Mouse (Mus musculus): ENCODE data around the gene Slc38a5. TPM values are rescaled to one million over a fixed set of nuclear protein-coding genes. Genes with fewer than 3 reads are reported as not detected.

Gene Slc38a5
- 291 and 297 TPM in 2 replicates for total RNA-seq (2015; ENCODE audit: low replicate concordance)
- total RNA-seq (2017; ENCODE audit: low replicate concordance) = 150 and 166 TPM in 2 replicates

- ATAC-seq (replicated peaks; ENCODE audit: low FRiP score, poor library complexity, severe bottlenecking) = peak; percentile 61
These were observed at the start of gene Slc38a5 for GRCm38 (mm10) chrX:8271083-8271820. TSS of gene Slc38a5 (plus strand) at chrX:8271133.

DNA sequence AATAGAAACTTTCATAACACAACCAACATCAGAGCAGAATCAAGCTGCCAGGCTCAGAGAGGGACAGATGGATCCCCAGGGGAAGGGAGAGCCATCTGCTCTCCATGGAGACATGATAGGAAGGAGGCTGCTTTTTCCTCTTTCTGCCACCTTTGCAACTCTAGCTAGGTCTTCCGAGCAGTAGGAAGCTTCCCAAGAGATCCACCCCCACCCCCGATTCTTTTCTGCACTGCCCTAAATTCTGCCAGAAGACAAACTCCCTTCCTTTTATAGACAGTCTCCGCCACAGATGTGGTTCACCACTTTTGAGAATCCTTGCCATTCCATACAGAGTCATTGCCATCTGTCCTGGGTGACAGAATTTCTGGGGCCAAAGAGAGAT, 48.6 kb upstream of the Slc38a5 start:
- no peak for ATAC-seq (replicated peaks; ENCODE audit: low FRiP score, poor library complexity, severe bottlenecking)

GRCm38 (mm10) chrX:8222678-8223421, 48.1 kb upstream of the Slc38a5 start:
- no peak for ATAC-seq (replicated peaks; ENCODE audit: low FRiP score, poor library complexity, severe bottlenecking)

DNA sequence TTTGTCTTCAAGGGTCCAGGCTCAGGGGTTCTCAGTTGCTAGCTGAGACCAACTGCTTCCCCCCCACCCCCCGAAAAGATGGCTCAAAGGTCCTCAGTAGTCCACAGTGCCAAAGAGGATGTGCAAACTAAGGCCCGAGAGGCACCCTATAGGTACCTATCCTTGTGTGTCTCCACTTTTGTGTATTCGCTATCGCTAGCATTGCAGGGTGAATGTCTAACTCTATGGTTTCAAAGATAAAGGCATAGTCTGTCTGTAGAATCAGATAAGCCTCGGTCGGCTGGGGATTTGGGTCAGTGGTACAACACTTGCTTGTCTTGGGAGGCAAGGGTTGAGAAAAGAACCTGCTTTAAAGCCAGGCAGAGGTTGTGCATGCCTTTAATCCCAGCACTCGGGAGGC, 47.5 kb upstream of the Slc38a5 start:
- no peak for ATAC-seq (replicated peaks; ENCODE audit: low FRiP score, poor library complexity, severe bottlenecking)

- ATAC-seq (replicated peaks; ENCODE audit: low FRiP score, poor library complexity, severe bottlenecking) = 0 out of 2 replicates have a peak, but pooled peaks have one; percentile 61
These were observed 40.7 kb upstream of the Slc38a5 start for GRCm38 (mm10) chrX:8230272-8230671.

DNA sequence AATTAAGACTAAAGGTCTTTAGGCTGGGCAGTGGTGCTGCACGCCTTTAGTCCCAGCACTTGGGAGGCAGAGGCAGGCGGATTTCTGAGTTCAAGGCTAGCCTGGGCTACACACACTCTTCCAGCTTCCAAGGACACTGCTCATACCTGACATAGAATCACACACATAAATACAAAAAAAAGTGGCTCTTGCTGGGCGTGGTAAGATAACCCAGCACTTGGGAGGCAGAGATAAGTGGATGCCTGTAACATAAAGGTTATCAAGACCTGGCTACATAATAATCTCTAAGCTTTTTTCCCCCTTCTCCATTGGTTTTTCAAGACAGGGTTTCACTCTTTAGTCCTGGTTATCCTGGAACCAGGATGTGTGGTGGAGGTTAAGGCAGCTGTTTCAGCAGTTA, 37.3 kb upstream of the Slc38a5 start:
- ATAC-seq (replicated peaks; ENCODE audit: low FRiP score, poor library complexity, severe bottlenecking) = 0 out of 2 replicates have a peak, but pooled peaks have one; percentile 25

DNA sequence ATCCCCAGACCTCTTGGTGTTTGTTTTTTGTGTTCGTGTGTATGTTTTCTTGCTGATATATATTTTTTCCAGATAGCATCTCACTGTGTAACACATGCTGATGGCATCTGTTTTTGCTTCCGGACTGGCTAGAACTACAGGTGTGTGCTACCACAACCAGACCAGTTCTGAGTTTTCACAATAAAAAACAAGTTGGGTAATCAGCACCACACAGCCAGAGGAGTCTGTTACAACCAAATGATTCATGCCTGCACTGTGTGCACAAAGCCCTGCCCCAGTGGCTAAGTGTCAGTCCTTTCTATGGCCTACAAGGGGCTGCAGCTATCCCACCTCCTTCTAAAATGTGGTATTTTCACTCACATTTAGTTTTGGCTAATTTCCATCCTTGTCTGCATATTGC, 34.2 kb upstream of the Slc38a5 start:
- ATAC-seq (replicated peaks; ENCODE audit: low FRiP score, poor library complexity, severe bottlenecking) = no peak

DNA sequence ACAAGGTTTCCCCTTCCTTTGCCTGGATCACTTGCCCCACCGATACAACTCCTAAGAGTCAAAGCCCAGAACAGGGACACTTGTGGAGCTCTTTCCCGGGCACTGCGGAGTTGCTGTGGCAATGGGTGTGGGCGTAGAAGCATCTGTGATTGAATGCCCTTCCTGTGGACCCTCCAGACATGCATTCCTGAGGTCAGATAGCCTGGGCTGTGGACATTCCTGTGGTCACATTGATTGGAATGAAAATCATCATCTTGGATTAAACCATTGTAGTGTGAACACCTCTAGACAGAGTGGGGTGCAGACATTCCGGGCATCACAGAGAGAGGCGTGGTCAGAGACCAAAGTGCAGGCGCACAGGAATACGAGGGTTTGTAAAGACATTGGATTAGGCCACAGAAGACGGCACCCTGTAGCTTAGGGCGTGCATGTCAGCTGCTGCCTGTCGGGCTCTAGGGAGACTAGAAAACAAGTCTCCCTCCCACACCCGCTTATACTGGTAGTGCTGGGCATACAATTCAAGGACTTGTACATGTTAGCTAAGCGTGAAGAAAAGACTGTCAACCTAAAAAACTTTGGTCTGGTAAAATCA, 32.0 kb upstream of the Slc38a5 start:
- ATAC-seq (replicated peaks; ENCODE audit: low FRiP score, poor library complexity, severe bottlenecking) = no peak

DNA sequence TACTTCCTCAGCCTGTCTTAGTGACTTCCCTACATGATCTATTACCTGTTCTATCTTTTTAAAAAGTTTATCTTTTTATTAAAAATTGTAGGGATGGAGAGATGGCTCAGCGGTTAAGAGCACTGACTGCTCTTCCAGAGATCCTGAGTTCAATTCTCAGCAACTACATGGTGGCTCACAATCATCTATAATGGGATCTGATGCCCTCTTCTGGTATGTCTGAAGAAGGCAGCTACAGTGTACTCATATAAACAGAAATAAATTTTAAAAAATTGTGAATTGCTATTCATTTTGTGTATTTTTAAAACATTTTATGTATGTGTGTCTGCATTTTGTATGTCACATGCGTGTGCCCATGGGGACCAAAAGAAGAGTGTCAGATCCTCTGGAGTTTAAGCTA, 23.3 kb upstream of the Slc38a5 start:
- ATAC-seq (replicated peaks; ENCODE audit: low FRiP score, poor library complexity, severe bottlenecking) = no peak

GRCm38 (mm10) chrX:8248542-8249120, 22.3 kb upstream of the Slc38a5 start:
- ATAC-seq (replicated peaks; ENCODE audit: low FRiP score, poor library complexity, severe bottlenecking) = no peak

DNA sequence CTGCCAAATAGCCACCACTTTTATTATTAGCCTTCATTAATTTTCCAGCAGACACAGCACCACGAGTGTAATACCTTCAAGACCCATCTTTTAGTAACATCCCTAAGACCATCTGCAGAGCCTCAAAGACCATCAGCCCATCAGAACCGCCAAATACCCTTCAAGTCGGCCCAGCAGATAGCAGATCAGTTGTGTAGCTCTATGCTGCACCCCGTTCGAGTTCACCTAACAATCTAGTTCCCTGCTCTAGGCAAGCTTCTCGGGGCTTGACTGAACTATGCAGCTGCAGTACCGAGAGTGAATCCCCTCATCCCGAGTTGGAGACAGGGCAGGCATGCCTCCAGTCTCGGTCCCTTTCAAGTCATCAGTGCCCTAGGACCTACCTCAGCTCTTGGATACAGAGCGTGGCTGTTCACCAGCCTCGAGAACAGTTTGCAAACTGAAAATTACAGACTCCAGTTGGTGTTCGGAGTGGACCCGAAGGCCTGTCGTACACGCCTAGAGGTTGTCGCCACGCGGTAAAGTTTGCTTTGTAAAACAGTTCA, 19.1 kb upstream of the Slc38a5 start:
- ATAC-seq (replicated peaks; ENCODE audit: low FRiP score, poor library complexity, severe bottlenecking) = peak; percentile 53

DNA sequence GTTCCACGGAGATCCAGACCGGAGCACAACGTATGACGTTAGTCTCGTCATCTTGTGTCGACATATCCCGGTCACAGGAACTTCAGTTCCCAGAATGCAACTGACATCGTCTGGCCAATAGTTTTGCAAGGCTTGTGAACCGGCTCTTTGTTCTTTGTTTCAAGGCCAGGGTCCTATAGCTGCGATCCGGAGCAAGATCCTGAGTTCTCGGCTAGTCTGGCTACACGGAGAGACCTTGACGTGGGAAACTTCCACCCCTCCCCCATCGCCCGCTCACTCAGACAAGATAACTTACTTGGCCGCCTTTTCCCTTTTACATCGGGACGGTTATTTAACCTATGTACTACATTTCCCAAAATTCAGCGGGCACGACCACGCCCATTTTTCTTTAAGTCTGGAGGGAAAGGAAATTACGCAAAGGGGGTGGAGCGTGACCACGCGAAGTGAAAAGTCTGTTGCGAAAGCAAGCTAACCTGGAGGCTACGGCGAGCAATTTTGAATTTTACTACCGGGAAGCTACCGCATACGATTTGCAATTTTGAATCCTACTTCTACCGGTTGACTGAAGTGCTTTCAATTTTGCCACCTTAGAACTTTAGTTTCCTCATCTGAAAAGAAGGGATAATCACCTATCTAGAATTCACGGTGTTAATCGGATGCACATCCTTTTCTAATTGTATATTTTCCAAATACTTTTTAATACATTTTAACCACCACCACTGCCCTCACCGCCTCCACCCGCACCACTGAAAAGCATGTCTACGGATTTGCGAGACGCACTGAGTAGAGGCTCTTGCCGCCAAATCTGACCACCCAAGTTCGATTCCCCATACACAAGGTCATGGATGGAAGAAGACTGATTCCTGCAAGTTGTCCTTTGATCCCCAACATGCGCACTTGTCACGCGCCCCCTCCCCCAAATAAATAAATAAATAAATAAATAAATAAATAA, 18.3 kb upstream of the Slc38a5 start, which contains the start of gene Ftsj1:
Ftsj1 (minus strand) TSS at position 73 of the 952 bp plus-strand sequence.
- peak; percentile 98 for ATAC-seq (replicated peaks; ENCODE audit: low FRiP score, poor library complexity, severe bottlenecking)

DNA sequence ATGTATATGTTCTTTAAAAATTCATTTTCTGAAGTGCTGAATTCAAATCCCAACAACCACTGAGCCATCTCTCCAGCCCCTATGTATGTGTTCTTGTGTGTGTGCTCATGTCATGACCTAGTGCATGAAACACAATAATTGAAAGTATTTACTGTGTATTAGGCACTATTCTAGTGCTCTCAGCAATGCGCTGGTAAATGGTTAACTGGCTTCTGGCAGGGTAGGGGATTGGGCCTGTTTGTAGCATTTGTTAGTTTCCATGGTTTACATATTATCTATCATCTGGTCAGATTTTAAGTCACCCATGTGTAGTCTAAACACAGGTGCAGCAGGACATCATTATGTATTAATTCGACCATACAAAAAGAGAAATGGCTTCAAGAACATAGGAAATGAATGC, 17.2 kb upstream of the Slc38a5 start:
- no peak for ATAC-seq (replicated peaks; ENCODE audit: low FRiP score, poor library complexity, severe bottlenecking)

GRCm38 (mm10) chrX:8255807-8256206, 15.1 kb upstream of the Slc38a5 start:
- ATAC-seq (replicated peaks; ENCODE audit: low FRiP score, poor library complexity, severe bottlenecking) = no peak

DNA sequence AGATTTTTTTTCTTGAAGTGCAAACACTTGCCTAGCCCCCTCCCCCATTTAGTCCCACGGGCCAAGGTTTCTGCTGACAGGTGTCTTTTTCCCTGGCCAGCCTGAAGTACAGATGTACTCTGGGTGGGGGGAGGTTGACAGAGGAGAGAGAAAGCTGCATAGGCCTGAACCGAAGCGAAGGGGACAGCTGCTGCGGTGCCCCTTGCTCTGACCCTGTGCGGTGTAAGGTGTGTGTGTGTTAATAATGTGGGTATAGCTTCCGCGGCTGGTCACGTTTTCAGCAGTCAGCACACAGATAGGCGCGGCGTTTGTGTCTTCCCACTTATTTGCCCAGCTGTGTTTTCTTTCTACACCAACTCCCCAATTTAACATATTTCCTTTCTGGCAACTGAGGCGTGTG, 11.5 kb upstream of the Slc38a5 start:
- ATAC-seq (replicated peaks; ENCODE audit: low FRiP score, poor library complexity, severe bottlenecking) = no peak

GRCm38 (mm10) chrX:8263156-8263804, 7.7 kb upstream of the Slc38a5 start:
- 0 out of 2 replicates have a peak, but pooled peaks have one; percentile 65 for ATAC-seq (replicated peaks; ENCODE audit: low FRiP score, poor library complexity, severe bottlenecking)

- peak; percentile 97 for ATAC-seq (replicated peaks; ENCODE audit: low FRiP score, poor library complexity, severe bottlenecking)
These were observed 6.7 kb upstream of the Slc38a5 start for GRCm38 (mm10) chrX:8264222-8264621.

GRCm38 (mm10) chrX:8272000-8272399, 1.1 kb downstream of the Slc38a5 start:
- peak; percentile 98 for ATAC-seq (replicated peaks; ENCODE audit: low FRiP score, poor library complexity, severe bottlenecking)
